Mouse (Mus musculus): ENCODE data around the gene Olfr890.
"Not testable (repeated sequence)": the region's sequence is repeated elsewhere in the genome, so short reads cannot be mapped to it uniquely, and the experiment has no call there.

Gene Olfr890

DNA sequence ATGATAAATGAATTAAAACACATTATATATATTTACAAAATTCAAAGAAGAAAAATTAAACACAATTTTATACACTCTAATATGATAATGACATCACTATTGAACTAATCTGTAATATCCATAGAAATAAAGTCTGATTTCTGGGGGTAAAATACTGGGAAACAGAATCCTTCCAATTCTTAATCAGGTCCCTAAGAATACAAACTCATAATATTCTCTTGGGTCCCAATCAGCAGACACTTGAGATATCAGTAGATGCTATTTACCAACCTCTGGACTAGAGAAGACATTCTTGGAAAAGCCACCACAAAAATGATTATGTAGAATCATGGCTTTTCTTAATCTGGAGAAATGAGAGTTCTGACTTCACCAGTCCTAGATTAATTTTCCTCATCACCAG lies at the start of gene Olfr890:
Olfr890 (plus strand) TSS at position 301 of the 400 bp plus-strand sequence.
- DNase-seq (ENCODE audit: low read depth) = no peak

DNA sequence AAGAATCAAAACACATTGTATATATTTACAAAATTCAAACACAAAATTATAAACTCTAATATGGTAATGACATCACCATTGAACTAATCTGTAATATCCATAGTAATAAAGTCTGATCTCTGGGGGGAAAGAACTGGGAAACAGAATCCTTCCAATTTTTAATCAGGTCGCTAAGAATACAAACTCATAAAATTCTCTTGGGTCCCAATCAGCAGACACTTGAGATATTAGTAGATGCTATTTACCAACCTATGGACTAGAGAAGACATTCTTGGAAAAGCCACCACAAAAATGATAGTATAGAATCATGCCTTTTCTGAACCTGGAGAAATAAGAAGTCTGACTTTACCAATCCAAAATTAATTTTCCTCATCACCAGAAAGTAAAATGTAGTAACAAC lies 34.5 kb upstream of the Olfr890 start, which contains the start of gene Olfr888:
Olfr888 (plus strand) TSS at position 301 of the 400 bp plus-strand sequence.
- no peak for DNase-seq (ENCODE audit: low read depth)

DNA sequence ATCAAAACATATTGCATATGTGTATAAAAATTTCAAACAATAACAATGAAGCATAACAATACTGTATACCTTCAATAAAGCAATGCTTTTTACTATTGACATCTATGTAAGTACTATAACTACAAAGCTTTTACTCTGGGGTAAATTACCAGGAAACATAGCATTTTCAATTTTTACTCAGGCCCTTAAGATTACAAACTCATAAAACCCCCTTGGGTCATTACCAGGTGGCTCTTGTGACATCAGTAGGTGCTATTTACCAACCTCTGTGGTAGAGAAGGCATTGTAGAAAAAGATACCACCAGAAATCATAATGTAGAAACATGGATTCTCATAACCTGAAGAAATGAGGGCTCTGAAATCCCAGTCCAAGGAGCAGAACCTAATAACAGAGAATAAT lies 27.4 kb upstream of the Olfr890 start, which contains the start of gene Olfr889:
Olfr889 (plus strand) TSS at position 301 of the 400 bp plus-strand sequence.
- DNase-seq (ENCODE audit: low read depth) = no peak

DNA sequence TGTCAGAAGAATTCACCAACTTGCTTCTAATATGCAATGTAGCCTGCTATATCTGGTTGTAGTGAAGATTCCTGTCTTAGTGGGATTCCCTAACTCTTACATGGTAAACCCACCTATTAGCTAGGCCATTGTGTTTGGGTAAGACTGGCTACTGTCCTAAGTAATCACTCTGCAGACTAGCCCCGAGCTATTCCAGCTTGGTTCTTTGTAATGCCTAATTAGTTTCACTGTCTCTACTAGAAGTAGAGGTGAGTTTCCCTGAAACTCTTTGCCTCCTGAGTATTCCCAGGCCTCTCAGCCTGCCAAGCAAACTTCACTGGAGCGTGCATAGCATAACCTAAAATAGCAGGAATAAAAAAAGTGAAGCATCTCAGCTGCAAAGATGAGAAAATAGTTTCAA lies 26.0 kb downstream of the Olfr890 start:
- not testable (repeated sequence) for DNase-seq (ENCODE audit: low read depth)

DNA sequence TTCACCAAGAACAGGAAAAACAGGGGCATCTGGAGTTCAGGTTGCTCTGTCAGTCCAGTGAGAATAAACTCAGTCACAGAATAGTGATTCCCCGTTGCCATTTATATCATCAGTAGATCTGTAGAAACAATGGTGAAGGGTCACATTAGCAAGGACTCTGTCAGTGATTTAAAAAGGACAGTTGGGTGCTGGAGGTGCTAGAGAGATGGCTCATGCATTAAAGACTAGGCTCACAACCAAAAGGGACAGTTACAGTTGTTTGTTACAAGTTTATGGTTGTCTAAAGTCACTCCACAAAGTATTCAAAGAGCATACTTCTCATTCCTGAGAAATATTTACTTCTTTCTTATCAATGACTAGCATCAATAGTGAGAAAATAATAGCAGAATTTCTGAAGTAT lies 38.4 kb downstream of the Olfr890 start, which contains the start of gene Olfr891:
Olfr891 (minus strand) TSS at position 101 of the 400 bp plus-strand sequence.
- DNase-seq (ENCODE audit: low read depth) = no peak

Measured in c-Kit-positive CD71-positive TER-119-negative erythroid progenitor cells, embryonic 14.5 days (primary cell).